Mouse (Mus musculus): ENCODE measurements around the gene Nrtn. TPM values are rescaled to one million over a fixed set of nuclear protein-coding genes. Genes with fewer than 3 reads are reported as not detected.

Nrtn gene
- total RNA-seq (2021) = 1 to 10 TPM; 1.0 to 1.9 TPM
- long read RNA-seq, experiment 1, partial matches to known transcripts = 0 of 4 reads
- long read RNA-seq, experiment 1, other reads (novel, unspliced or antisense) = 0 of 4 reads
- long read RNA-seq, experiment 2, partial matches to known transcripts = 0 of 3 reads
- long read RNA-seq, experiment 2, other reads (novel, unspliced or antisense) = 0 of 3 reads

- peak; percentile 60 to 82 for DNase-seq (ENCODE audit: low spot score in 2 of 2)
These were observed at the start of gene Nrtn for GRCm38 (mm10) chr17:56757416-56758123. Gene Nrtn (minus strand): TSS chr17:56757530.

GRCm38 (mm10) chr17:56805784-56806183 lies 48.5 kb upstream of the Nrtn start:
- DNase-seq (ENCODE audit: low spot score in 2 of 2) = no peak

- DNase-seq (ENCODE audit: low spot score in 2 of 2) = no peak
These were observed 47.6 kb upstream of the Nrtn start for GRCm38 (mm10) chr17:56804952-56805351.

- DNase-seq (ENCODE audit: low spot score in 2 of 2) = no peak
These were observed 44.7 kb upstream of the Nrtn start for GRCm38 (mm10) chr17:56802065-56802464.

- DNase-seq (ENCODE audit: low spot score in 2 of 2) = no peak
These were observed 41.9 kb upstream of the Nrtn start for GRCm38 (mm10) chr17:56799276-56799675.

GRCm38 (mm10) chr17:56793614-56794319 lies 36.4 kb upstream of the Nrtn start:
- no peak for DNase-seq (ENCODE audit: low spot score in 2 of 2)

- no peak for DNase-seq (ENCODE audit: low spot score in 2 of 2)
These were observed 35.3 kb upstream of the Nrtn start for GRCm38 (mm10) chr17:56792588-56792987.

- DNase-seq (ENCODE audit: low spot score in 2 of 2) = no peak
These were observed 32.0 kb upstream of the Nrtn start for GRCm38 (mm10) chr17:56789286-56789685.

- no peak for DNase-seq (ENCODE audit: low spot score in 2 of 2)
These were observed 31.6 kb upstream of the Nrtn start for GRCm38 (mm10) chr17:56788886-56789285.

GRCm38 (mm10) chr17:56780291-56780978 lies 23.1 kb upstream of the Nrtn start:
- DNase-seq (ENCODE audit: low spot score in 2 of 2) = no peak

GRCm38 (mm10) chr17:56778779-56779362 lies 21.5 kb upstream of the Nrtn start:
- no peak for DNase-seq (ENCODE audit: low spot score in 2 of 2)

- DNase-seq (ENCODE audit: low spot score in 2 of 2) = no peak
These were observed 20.2 kb upstream of the Nrtn start for GRCm38 (mm10) chr17:56777568-56777967.

GRCm38 (mm10) chr17:56769950-56770349 lies 12.6 kb upstream of the Nrtn start, which contains the start of gene Prr22:
Gene Prr22 (plus strand): TSS chr17:56770250.
- no peak for DNase-seq (ENCODE audit: low spot score in 2 of 2)

- no peak for DNase-seq (ENCODE audit: low spot score in 2 of 2)
These were observed 11.6 kb upstream of the Nrtn start for GRCm38 (mm10) chr17:56768941-56769340.

- no peak for DNase-seq (ENCODE audit: low spot score in 2 of 2)
These were observed 10.3 kb upstream of the Nrtn start for GRCm38 (mm10) chr17:56767531-56768135.

GRCm38 (mm10) chr17:56766631-56767405 lies 9.5 kb upstream of the Nrtn start:
- DNase-seq (ENCODE audit: low spot score in 2 of 2) = no peak

GRCm38 (mm10) chr17:56765431-56765830 lies 8.1 kb upstream of the Nrtn start:
- no peak for DNase-seq (ENCODE audit: low spot score in 2 of 2)

- peak; percentile 67 to 87 for DNase-seq (ENCODE audit: low spot score in 2 of 2)
These were observed 7.4 kb upstream of the Nrtn start, which contains the start of gene Dus3l for GRCm38 (mm10) chr17:56764474-56765354. Gene Dus3l (plus strand): TSS chr17:56764757.

GRCm38 (mm10) chr17:56763741-56764250 lies 6.5 kb upstream of the Nrtn start:
- DNase-seq (ENCODE audit: low spot score in 2 of 2) = no peak
